Mouse (Mus musculus): ENCODE results near the gene Dhx35.

DNA sequence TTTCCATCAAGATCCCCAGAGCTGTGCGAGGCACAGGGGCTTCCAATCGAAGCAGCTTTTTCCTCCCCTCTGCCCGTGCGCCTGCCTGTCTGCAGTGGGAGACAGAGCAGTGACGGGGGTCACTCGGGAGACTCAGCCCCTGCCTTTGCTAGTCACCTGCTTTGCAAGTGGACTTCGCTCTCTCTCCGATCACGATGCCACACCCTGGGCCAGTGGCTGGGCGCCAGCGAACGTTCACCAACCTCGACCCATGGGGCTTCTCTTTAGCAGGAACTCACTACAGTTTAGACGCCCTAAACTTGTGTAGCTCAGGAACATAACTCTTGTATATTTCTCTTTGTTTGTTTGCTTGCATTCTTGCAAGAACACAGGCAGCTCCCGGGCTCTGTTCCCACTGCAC is 63.0 kb downstream of the Dhx35 start:
- TF ChIP-seq CTCF (IDR thresholded peaks at IDR 0.05; ENCODE audit: low read depth, low read length): no peak
- no peak for TF ChIP-seq POLR2A (IDR thresholded peaks at IDR 0.05; ENCODE audit: extremely low read depth, insufficient read depth, low read length)

All from liver, adult 2 months (tissue).